Mouse (Mus musculus) kidney, adult 2 months (tissue): ENCODE measurements around the gene Ehhadh.

ENCODE experiments used
- CTCF ChIP-seq: fragments of 200-500 bp; conservative IDR thresholded peaks from 2 replicates; pipeline ENCODE4 v1.5.1; 2011; ENCODE audit warnings: low read depth, mild to moderate bottlenecking, control low read depth, low read length, moderate library complexity, mixed read lengths; ENCODE audit not compliant: insufficient read depth, insufficient read length
- POLR2A ChIP-seq: fragments of 200-500 bp; IDR thresholded peaks from one replicate; pipeline ENCODE4 v1.6.1; 2011; ENCODE audit warnings: low read depth, low read length, control low read depth

DNA sequence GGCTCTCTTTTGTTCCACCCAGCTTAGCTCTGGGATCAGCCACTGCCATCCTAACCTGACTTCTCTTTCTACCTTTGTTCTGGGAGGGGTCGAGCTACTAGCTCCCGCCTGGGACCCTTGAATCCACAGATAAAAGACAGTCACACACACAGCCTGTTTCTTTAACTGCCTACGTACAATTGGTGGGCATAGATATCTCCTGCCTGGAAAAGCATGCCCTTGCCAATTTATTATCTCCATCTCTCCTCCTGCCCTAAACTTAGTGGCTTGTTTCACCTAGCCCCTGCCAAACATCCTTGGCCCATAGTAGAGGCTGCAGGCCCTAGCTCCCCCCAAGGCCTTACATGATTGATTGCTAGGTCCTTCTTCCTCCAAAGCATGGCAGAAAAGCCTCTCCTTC lies 46.1 kb downstream of the Ehhadh start:
- TF ChIP-seq POLR2A, result no peak
- no peak for TF ChIP-seq CTCF
